Mouse (Mus musculus): Measurements from ENCODE around the gene Chid1. TPM values are rescaled to one million over a fixed set of nuclear protein-coding genes. Genes with fewer than 3 reads are reported as not detected.
A peak's percentile ranks its signal among the peaks of the same experiment; 100 is the strongest.

Chid1 gene
- polyA plus RNA-seq, 1 experiment from 2014 or later, result 25.0 TPM

DNA sequence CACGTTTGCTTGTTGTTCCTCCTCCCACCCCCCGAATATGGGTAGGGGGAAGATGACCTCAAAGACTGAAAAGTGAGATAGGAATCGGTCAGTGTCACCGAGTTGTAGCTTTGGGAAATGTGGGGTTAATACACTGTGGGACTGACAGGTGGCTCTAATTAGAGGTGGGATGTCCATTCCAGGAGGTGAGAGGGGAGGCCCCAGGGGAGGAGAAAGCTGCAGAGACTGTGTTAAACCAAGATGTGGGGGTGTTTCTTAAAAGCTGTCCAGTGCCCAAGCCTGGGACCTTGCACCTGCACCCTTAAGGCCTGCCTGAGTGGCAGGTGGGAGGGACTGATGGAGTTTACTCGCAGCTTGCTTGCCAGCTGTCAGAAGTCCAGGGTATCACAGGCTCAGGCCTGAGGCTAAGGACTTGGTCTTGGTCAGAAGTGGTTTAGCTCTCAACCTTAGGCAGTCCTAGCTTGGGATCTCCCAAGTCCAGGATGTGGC, 77.3 kb downstream of the Chid1 start:
- Histone ChIP-seq H3K79me2 (ENCODE audit: inconsistent target) (peaks cover 11% of the 10 kb centered on the region; the same call in 1 of the 2 replicates), H3K4me3 (ENCODE audit: inconsistent target) (peak overlapping the region; percentile 12), H3K27ac (no peak overlapping the region), H3K36me3 (ENCODE audit: inconsistent target) (peaks cover 15% of the 10 kb centered on the region; the same call in 1 of the 2 replicates)
- WGBS (ENCODE audit: missing documents), result 49% methylated on average over 5 of the region's 5 CpGs

DNA sequence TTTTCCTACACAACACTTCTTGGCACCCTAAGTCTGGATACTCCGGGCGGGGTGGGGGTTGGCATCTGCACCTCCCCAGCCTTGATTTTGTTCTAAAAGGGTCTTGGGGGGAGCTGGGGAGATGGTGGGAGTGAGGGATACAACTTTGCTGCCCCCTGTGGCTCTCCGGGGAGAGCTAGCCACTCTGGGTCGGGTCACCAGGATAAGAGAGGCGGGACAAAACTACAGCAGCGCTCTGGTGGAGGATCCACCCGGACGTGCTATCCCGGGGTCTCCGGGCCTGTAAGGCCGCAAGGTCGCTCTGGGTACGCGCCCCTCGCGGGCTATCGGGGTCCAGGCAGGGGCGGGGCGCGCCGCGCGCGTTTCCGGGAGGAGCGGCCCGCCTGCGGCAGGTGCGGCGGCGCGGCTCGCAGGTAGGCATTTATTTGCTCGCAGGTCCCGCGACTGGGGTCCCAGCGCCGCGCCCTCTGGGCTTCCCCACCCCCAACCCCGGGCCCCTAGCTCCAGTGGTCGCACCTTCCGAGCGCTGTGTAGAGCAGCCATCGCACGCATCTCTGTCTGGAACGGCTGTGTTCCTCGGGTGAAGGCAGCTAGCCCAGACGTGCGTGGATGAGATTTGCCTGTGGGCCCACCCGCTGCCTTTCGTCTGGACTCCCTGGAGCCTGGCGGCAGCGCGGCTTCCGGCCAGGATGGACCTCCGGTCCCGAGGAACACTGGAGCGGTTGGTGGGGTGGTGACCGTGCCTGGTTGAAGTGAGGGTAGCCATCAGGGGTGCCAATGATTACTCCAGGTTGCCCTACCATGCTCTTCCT, 77.9 kb downstream of the Chid1 start:
- peaks cover 17% of the 10 kb centered on the region for H3K79me2 ChIP-seq (ENCODE audit: inconsistent target)
- H3K36me3 ChIP-seq (ENCODE audit: inconsistent target), result peaks cover 15% of the 10 kb centered on the region; the same call in 1 of the 2 replicates
- WGBS (ENCODE audit: missing documents), result 5% methylated on average over 59 of the region's 59 CpGs
- peak overlapping the region; percentile 58 for H3K27ac ChIP-seq
- peak overlapping the region; percentile 38 for H3K4me3 ChIP-seq (ENCODE audit: inconsistent target)

DNA sequence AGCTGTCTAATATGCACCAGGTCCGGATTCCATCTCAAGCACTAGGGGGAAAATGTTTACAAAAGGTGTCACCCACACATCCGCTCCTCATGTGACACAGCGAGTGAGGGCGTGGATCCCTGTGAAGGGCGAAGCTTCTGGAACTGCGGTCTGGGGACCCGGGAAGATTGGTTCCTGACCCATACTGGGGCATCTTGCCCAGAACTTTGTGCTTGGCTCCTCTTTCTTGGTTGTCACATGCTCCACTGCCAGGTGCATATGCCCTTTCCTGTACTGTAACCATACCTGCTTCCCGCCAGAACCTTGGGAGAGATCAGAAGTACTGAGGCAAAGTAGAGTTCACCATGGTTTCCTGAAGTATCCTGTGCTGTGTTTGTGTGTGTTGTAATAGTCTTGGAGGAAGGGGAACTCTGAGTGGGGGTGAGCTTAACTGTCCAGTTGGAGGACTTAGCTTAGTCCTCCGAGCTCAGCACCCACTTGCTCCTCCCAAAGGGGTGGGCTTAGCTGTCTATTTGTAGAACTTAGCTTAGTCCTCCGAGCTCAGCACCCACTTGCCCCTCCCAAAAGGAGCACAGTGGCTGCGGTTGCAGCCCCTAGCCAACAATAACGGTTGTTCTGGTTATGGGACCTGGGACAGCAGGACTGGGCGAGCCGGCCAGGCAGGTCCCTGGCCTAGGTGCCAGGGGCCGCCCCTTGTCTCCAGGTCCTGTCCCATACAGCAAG, 79.1 kb downstream of the Chid1 start, which contains the start of gene Cracr2b:
Gene Cracr2b, plus strand, starts transcription at position 704 of the 723 bp plus-strand sequence.
- Histone ChIP-seq H3K79me2 (ENCODE audit: inconsistent target) (peaks cover 27% of the 10 kb centered on the region), H3K4me3 (ENCODE audit: inconsistent target) (peak within 1 kb of the TSS; percentile 38), H3K36me3 (ENCODE audit: inconsistent target) (peaks cover 15% of the 10 kb centered on the region; the same call in 1 of the 2 replicates), H3K27ac (peak within 1 kb of the TSS; percentile 58)
- 55% methylated on average over 15 of the region's 15 CpGs for WGBS (ENCODE audit: missing documents)

DNA sequence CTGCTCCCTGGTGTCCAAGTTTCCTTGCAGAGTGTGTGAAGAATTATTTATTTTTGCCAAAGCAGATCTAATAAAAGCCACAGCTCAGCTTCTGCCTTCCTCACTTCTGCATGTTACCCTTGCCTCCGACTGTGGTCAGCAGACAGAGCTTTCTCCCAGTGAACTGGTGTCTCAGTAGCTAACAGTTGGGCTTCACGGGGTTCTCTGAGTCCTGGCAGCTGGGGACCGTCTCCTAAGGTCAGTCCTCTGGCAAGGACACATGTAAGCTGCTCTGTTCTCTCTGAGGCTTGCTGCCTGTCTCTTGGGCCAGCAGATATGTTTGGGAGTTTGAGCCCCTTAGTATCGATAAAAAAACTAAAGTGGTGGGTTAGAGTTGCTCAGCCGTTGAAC, 79.7 kb downstream of the Chid1 start:
- WGBS (ENCODE audit: missing documents), result 84% methylated on average over 5 of the region's 5 CpGs
- H3K36me3 ChIP-seq (ENCODE audit: inconsistent target), result peaks cover 15% of the 10 kb centered on the region; the same call in 1 of the 2 replicates
- peak overlapping the region; percentile 58 for H3K27ac ChIP-seq
- peaks cover 27% of the 10 kb centered on the region for H3K79me2 ChIP-seq (ENCODE audit: inconsistent target)
- H3K4me3 ChIP-seq (ENCODE audit: inconsistent target), result no peak overlapping the region

DNA sequence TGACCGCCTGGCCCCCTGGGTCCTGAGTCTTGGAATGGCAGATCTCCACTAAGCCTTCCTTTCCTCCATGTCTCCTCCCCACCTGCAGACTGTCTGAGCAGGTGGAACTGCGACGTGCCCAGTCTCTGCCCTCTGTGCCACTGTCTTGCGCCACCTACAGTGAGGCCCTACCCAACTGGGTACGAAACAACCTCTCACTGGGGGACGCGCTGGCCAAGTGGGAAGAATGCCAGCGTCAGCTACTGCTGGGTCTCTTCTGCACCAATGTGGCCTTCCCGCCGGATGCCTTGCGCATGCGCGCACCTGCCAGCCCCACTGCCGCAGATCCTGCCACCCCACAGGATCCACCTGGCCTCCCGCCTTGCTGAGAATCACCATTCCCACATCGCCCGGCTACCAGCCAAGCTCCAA, 80.4 kb downstream of the Chid1 start:
- WGBS (ENCODE audit: missing documents), result 90% methylated on average over 13 of the region's 17 CpGs
- Histone ChIP-seq H3K36me3 (ENCODE audit: inconsistent target) (peaks cover 15% of the 10 kb centered on the region; the same call in 1 of the 2 replicates), H3K4me3 (ENCODE audit: inconsistent target) (no peak overlapping the region), H3K27ac (no peak overlapping the region), H3K79me2 (ENCODE audit: inconsistent target) (peaks cover 27% of the 10 kb centered on the region)

DNA sequence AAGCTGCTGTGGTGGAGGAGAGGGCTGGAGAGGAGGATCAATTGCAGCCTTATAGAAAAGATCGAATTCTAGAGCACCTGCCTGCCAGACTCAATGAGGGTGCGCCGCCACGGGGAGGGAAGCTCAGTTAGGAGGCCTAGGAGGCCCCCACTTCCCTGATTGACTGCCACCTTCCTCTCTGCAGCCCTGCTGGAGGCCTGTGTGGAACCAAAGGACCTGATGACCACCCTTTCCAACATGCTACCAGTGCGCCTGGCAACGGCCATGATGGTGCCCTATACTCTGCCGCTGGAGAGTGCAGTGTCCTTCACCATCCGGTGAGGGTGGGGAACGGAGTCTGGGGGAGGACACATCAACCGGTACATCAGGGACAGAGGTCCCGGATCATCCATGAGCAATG, 81.0 kb downstream of the Chid1 start:
- peaks cover 15% of the 10 kb centered on the region; the same call in 1 of the 2 replicates for H3K36me3 ChIP-seq (ENCODE audit: inconsistent target)
- no peak overlapping the region for H3K27ac ChIP-seq
- no peak overlapping the region for H3K4me3 ChIP-seq (ENCODE audit: inconsistent target)
- H3K79me2 ChIP-seq (ENCODE audit: inconsistent target), result peaks cover 27% of the 10 kb centered on the region
- WGBS (ENCODE audit: missing documents), result 83% methylated on average over 9 of the region's 11 CpGs

DNA sequence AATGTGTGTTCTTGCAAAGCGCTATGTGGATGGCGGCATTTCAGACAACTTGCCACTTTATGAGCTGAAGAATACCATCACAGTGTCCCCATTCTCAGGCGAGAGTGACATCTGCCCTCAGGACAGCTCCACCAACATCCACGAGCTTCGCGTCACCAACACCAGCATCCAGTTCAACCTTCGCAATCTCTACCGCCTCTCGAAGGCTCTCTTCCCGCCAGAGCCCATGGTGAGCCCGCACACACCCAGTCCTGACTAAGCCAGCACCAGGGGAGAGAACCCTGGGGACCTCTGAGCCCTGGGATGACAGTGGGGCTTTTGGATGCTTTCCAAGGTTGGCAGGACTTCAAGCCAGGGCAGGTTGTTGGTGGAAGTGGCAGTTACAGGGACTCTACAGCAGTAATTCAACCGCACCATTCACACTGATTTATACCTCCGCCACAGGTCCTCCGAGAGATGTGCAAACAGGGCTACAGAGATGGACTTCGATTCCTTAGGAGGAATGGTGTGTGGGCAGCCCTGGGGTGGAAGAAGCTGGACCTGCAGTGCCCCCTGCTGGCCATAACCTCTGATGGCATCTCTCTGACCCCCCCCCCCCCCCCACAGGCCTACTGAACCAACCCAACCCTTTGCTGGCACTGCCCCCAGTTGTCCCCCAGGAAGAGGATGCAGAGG, 81.5 kb downstream of the Chid1 start:
- Histone ChIP-seq H3K27ac (no peak overlapping the region), H3K36me3 (ENCODE audit: inconsistent target) (peaks cover 15% of the 10 kb centered on the region; the same call in 1 of the 2 replicates), H3K79me2 (ENCODE audit: inconsistent target) (peaks cover 27% of the 10 kb centered on the region), H3K4me3 (ENCODE audit: inconsistent target) (no peak overlapping the region)
- WGBS (ENCODE audit: missing documents), result 90% methylated on average over 15 of the region's 15 CpGs

DNA sequence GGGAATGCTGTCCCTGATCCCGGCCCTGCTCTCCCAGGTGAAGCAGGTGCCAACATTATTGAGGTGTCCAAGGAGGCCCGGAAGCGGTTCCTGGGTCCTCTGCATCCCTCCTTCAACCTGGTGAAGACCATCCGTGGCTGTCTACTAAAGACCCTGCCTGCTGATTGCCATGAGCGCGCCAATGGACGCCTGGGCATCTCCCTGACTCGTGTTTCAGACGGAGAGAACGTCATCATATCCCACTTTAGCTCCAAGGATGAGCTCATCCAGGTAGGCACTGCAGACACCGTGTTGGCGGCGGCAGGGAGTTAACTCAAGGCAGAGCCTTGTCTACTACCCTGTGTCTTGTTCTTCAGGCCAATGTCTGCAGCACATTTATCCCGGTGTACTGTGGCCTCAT, 82.4 kb downstream of the Chid1 start:
- WGBS (ENCODE audit: missing documents), result 87% methylated on average over 14 of the region's 14 CpGs

DNA sequence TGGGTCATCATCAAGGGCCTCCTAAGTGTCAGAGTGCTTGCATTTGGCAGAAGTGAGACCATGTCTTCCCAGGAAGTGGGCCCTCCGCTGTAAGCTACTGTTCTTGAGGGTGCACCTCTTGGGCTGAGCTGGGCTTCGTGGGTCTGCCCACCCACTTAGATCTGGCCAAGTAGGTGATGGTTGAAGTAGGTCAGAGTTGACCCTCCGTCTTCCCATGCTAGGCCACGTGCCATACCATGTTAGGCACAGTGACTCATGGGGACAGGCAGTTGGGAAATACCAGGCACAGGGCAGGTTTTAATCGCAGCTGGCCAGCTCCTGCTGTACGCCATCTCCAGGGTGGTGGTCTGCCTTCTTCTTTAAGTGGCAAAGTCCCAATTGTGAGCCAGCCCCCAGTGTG, 82.9 kb downstream of the Chid1 start:
- Histone ChIP-seq H3K27ac (peak overlapping the region; percentile 77), H3K79me2 (ENCODE audit: inconsistent target) (peaks cover 21% of the 10 kb centered on the region), H3K36me3 (ENCODE audit: inconsistent target) (peaks cover 15% of the 10 kb centered on the region; the same call in 1 of the 2 replicates), H3K4me3 (ENCODE audit: inconsistent target) (no peak overlapping the region; the same call in 1 of the 2 replicates)
- 39% methylated on average over 6 of the region's 6 CpGs for WGBS (ENCODE audit: missing documents)

More for the DNA sequence above, 82.4 kb downstream of the Chid1 start:
- Histone ChIP-seq H3K27ac (0 out of 2 replicates have a peak overlapping the region, but pooled peaks have one; percentile 77), H3K79me2 (ENCODE audit: inconsistent target) (peaks cover 24% of the 10 kb centered on the region), H3K36me3 (ENCODE audit: inconsistent target) (peaks cover 15% of the 10 kb centered on the region; the same call in 1 of the 2 replicates), H3K4me3 (ENCODE audit: inconsistent target) (no peak overlapping the region)

DNA sequence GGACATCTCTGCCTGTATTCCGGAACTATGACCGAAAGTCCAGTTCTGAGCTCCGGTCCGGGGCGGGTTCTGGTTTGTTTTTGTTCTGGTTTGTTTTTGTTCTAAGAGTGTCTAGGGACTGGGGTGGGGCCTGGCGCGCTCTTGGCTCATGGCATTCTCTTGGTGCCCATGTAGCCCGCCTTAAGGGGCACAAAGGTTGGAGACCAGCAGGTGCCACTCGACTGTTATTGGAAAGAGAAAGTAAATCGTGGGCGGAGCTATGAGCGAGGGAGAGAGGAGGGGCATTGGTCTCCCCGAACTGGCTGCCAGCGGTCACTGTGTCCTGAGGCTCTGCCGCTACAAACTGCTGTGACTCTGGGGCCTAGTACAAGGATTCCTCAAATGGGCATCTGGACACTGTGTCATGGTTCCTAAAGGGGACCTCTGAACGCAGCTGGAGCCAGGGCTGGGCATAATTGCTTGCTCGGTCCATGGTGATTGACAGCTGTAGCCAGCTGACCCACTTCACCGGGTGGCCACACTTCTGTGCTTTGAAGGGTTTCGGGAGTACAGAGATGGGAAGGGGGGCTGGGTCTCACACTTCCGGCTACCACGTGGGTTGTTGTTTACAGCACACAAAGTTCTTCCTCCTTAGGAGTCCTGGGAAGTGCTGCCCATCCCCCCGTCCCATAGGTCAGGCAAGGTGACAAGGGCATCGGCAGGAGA, 83.9 kb downstream of the Chid1 start:
- peaks cover 21% of the 10 kb centered on the region for H3K79me2 ChIP-seq (ENCODE audit: inconsistent target)
- WGBS (ENCODE audit: missing documents), result 2% methylated on average over 20 of the region's 23 CpGs
- H3K4me3 ChIP-seq (ENCODE audit: inconsistent target), result peak overlapping the region; percentile 90
- H3K27ac ChIP-seq, result peak overlapping the region; percentile 77
- H3K36me3 ChIP-seq (ENCODE audit: inconsistent target), result peaks cover 18% of the 10 kb centered on the region; the same call in 1 of the 2 replicates

DNA sequence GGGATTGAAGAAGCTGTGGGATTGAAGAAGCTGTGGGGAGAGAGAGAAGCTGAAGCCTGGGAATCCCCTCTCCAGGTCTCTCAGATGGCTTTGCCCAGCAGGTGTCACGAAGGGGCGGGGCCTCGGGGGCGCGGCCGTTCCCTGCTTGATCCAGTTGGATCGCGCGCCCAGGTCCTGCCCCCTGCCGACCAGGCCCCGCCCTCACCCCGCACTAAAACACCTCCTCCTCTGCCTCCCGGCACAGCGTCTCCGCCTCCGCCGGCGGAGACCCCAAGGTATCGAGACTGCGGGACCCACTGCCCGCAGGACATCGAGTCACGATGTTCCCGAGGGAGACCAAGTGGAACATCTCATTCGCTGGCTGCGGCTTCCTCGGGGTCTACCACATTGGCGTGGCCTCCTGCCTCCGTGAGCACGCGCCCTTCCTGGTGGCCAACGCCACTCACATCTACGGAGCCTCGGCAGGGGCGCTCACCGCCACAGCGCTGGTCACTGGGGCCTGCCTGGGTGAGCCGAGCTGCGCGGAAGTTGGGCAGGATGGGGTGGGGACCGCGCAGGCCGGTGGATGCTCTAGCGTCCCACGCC, 84.6 kb downstream of the Chid1 start, which contains the start of gene Pnpla2:
Gene Pnpla2, plus strand, starts transcription at position 232 of the 585 bp plus-strand sequence.
- Histone ChIP-seq H3K27ac (peak within 1 kb of the TSS; percentile 77), H3K79me2 (ENCODE audit: inconsistent target) (peaks cover 22% of the 10 kb centered on the region), H3K4me3 (ENCODE audit: inconsistent target) (peak within 1 kb of the TSS; percentile 90), H3K36me3 (ENCODE audit: inconsistent target) (peaks cover 21% of the 10 kb centered on the region; the same call in 1 of the 2 replicates)
- under 1% methylated on average over 44 of the region's 45 CpGs for WGBS (ENCODE audit: missing documents)

DNA sequence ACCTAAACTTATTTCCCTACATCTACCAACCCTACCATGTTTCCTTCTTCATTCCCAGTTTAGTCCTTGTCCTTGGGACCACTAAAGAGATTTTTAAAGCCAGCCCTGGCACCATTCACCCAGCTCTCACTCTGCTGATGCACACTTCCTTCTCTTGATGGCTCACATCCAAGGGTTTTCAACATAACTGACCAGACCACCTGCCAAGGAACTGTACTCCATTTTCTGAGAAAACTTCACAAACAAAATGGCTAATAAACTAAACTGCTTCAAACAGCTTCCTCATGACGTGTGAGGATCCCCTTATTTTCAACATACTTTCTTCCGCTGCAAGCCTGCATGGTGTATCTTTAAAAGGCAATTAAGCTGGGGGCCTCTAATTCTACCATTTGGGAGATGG, 86.0 kb downstream of the Chid1 start:
- WGBS (ENCODE audit: missing documents), result 65% methylated on average over 2 of the region's 2 CpGs
- Histone ChIP-seq H3K36me3 (ENCODE audit: inconsistent target) (peaks cover 13% of the 10 kb centered on the region; the same call in 1 of the 2 replicates), H3K79me2 (ENCODE audit: inconsistent target) (peaks cover 36% of the 10 kb centered on the region), H3K27ac (no peak overlapping the region), H3K4me3 (ENCODE audit: inconsistent target) (no peak overlapping the region)

DNA sequence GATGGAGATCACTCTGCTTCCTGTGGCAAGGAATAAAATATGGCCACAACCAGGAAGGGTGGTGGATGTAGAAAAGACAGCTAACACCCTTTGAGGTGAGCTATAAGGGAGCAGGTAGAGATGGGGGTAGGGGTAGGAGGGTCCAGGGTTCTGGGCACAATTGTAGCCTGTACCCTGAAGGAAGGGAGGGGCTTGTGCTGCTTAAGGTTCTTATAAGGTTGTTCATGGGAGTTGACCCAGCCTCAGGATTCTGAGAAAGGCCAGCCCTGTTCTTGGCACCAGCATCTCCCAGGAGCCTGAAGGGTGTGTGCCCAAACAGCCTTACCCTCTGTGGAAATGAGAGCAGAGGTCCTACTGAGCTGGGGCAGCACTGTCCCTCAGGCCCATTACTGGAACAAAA, 87.7 kb downstream of the Chid1 start:
- peaks cover 38% of the 10 kb centered on the region for H3K79me2 ChIP-seq (ENCODE audit: inconsistent target)
- H3K4me3 ChIP-seq (ENCODE audit: inconsistent target), result no peak overlapping the region
- H3K36me3 ChIP-seq (ENCODE audit: inconsistent target), result peaks cover 5% of the 10 kb centered on the region; the same call in 1 of the 2 replicates
- H3K27ac ChIP-seq, result no peak overlapping the region

Data from macrophage (primary cell).